Mouse (Mus musculus) MEL (cell line): Measurements from ENCODE around the gene Myoc. TPM values are rescaled to one million over a fixed set of nuclear protein-coding genes. Genes with fewer than 3 reads are reported as not detected.

Experiments used
- DNase-seq: peaks from one replicate; pipeline ENCODE4 v3.0.0; 2011; ENCODE audit warnings: low read depth, low spot score
- H3K27ac ChIP-seq: 2 replicates; pipeline ENCODE4 v1.5.1; 2012; ENCODE audit warnings: low read depth, mild to moderate bottlenecking, control low read depth, low read length, moderate library complexity; ENCODE audit not compliant: control insufficient read depth
- H3K27me3 ChIP-seq, 2 experiments: fragments of 150-350 bp in 1 of 2; sonication (generic) in 1 of 2; 2 replicates each; pipeline ENCODE4 v1.6.1; 2012; ENCODE audit warnings: low read length in 2 of 2, mild to moderate bottlenecking in 2 of 2, improper control_type of control experiment in 1 of 2, moderate library complexity in 1 of 2; ENCODE audit not compliant: insufficient read depth in 2 of 2, control insufficient read depth in 1 of 2
- H3K36me3 ChIP-seq, 2 experiments: 2 replicates each; pipeline ENCODE4 v1.6.1; 2012 to 2014; ENCODE audit warnings: low read length in 2 of 2, improper control_type of control experiment in 1 of 2, inconsistent platforms in 1 of 2, mild to moderate bottlenecking in 1 of 2; ENCODE audit not compliant: insufficient read depth in 2 of 2, control insufficient read depth in 1 of 2
- H3K4me1 ChIP-seq, 2 experiments: fragments of 150-350 bp in 1 of 2; sonication (generic) in 1 of 2; 2 replicates each; pipeline ENCODE4 v1.6.1; 2012; ENCODE audit warnings: low read length in 2 of 2, improper control_type of control experiment in 1 of 2, mild to moderate bottlenecking in 1 of 2; ENCODE audit not compliant: insufficient read depth in 2 of 2, control insufficient read depth in 1 of 2
- H3K4me3 ChIP-seq, 2 experiments: fragments of 150-350 bp in 1 of 2; sonication (generic) in 1 of 2; 2 replicates each; pipeline ENCODE4 v1.5.1; 2012; ENCODE audit warnings: low read depth in 2 of 2, low read length in 2 of 2, mild to moderate bottlenecking in 2 of 2, moderate library complexity in 2 of 2, control low read depth in 1 of 2, improper control_type of control experiment in 1 of 2; ENCODE audit not compliant: control insufficient read depth in 1 of 2, insufficient read depth in 1 of 2
- H3K79me2 ChIP-seq: 2 replicates; pipeline ENCODE4 v1.6.1; 2012; ENCODE audit warnings: mild to moderate bottlenecking, low read length, moderate library complexity; ENCODE audit not compliant: control insufficient read depth, poor library complexity, insufficient read depth
- H3K9ac ChIP-seq: 2 replicates; pipeline ENCODE4 v1.6.1; 2012; ENCODE audit warnings: low read depth, mild to moderate bottlenecking, control low read depth, low read length, moderate library complexity; ENCODE audit not compliant: control insufficient read depth, poor library complexity, severe bottlenecking
- H3K9me3 ChIP-seq: fragments of 150-350 bp; sonication (generic); replicated peaks from 2 replicates; pipeline ENCODE4 v1.6.1; 2012; ENCODE audit warnings: mild to moderate bottlenecking, low read length, improper control_type of control experiment, moderate library complexity; ENCODE audit not compliant: insufficient read depth
- BHLHE40 ChIP-seq: IDR thresholded peaks from 2 replicates; pipeline ENCODE4 v1.6.1; 2012; ENCODE audit warnings: low read depth, mild to moderate bottlenecking, inconsistent platforms, low read length, improper control_type of control experiment, borderline replicate concordance
- ELF1 ChIP-seq: IDR thresholded peaks from 2 replicates; pipeline ENCODE4 v1.6.1; 2014; ENCODE audit warnings: low read depth, mild to moderate bottlenecking, inconsistent platforms, low read length, improper control_type of control experiment, moderate library complexity
- EP300 ChIP-seq, 2 experiments: IDR thresholded peaks; 2 replicates each; pipeline ENCODE4 v1.6.1; 2011; ENCODE audit warnings: improper control_type of control experiment in 2 of 2, low read length in 2 of 2, low read depth in 1 of 2, mild to moderate bottlenecking in 1 of 2
- GABPA ChIP-seq: IDR thresholded peaks from 2 replicates; pipeline ENCODE4 v1.6.1; 2012; ENCODE audit warnings: low read depth, mild to moderate bottlenecking, inconsistent platforms, low read length, improper control_type of control experiment, moderate library complexity
- GATA1 ChIP-seq: IDR thresholded peaks from 2 replicates; pipeline ENCODE4 v1.6.1; 2011; ENCODE audit warnings: low read depth, low read length, improper control_type of control experiment
- HCFC1 ChIP-seq: IDR thresholded peaks from 2 replicates; pipeline ENCODE4 v1.6.1; 2012; ENCODE audit warnings: low read depth, mild to moderate bottlenecking, inconsistent platforms, low read length, improper control_type of control experiment, moderate library complexity
- MAFK ChIP-seq: IDR thresholded peaks from 2 replicates; pipeline ENCODE4 v1.6.1; 2011; ENCODE audit warnings: low read depth, mild to moderate bottlenecking, low read length, improper control_type of control experiment, borderline replicate concordance
- MAX ChIP-seq: IDR thresholded peaks from 2 replicates; pipeline ENCODE4 v1.6.1; 2011; ENCODE audit warnings: low read length, improper control_type of control experiment
- MAZ ChIP-seq: IDR thresholded peaks from 2 replicates; pipeline ENCODE4 v1.6.1; 2012; ENCODE audit warnings: low read depth, mild to moderate bottlenecking, inconsistent platforms, low read length, improper control_type of control experiment
- MEF2A ChIP-seq: IDR thresholded peaks from 2 replicates; pipeline ENCODE4 v1.6.1; 2014; ENCODE audit warnings: low read depth, mild to moderate bottlenecking, inconsistent platforms, low read length, improper control_type of control experiment; ENCODE audit not compliant: poor library complexity, insufficient replicate concordance, severe bottlenecking; ENCODE audit errors: extremely low read depth
- MXI1 ChIP-seq: IDR thresholded peaks from 2 replicates; pipeline ENCODE4 v1.6.1; 2011; ENCODE audit warnings: mild to moderate bottlenecking, low read depth, low read length, improper control_type of control experiment
- MYC ChIP-seq: IDR thresholded peaks from 2 replicates; pipeline ENCODE4 v1.6.1; 2011; ENCODE audit warnings: low read depth, mild to moderate bottlenecking, low read length, improper control_type of control experiment, moderate library complexity
- NRF1 ChIP-seq: IDR thresholded peaks from 2 replicates; pipeline ENCODE4 v1.6.1; 2014; ENCODE audit warnings: low read depth, mild to moderate bottlenecking, inconsistent platforms, low read length, improper control_type of control experiment, moderate library complexity; ENCODE audit not compliant: poor library complexity, insufficient read depth, severe bottlenecking
- POLR2A ChIP-seq, 2 experiments: IDR thresholded peaks; 2 replicates each; pipeline ENCODE4 v1.6.1; 2011 to 2012; ENCODE audit warnings: low read length in 2 of 2, mild to moderate bottlenecking in 2 of 2, control low read depth in 1 of 2, improper control_type of control experiment in 1 of 2, low read depth in 1 of 2, moderate library complexity in 1 of 2; ENCODE audit not compliant: control insufficient read depth in 1 of 2, insufficient read depth in 1 of 2, poor library complexity in 1 of 2
- RAD21 ChIP-seq: IDR thresholded peaks from 2 replicates; pipeline ENCODE4 v1.6.1; 2011; ENCODE audit warnings: mild to moderate bottlenecking, low read depth, low read length, improper control_type of control experiment
- SIN3A ChIP-seq: IDR thresholded peaks from 2 replicates; pipeline ENCODE4 v1.6.1; 2012; ENCODE audit warnings: low read length, improper control_type of control experiment, inconsistent platforms
- SMC3 ChIP-seq: IDR thresholded peaks from 2 replicates; pipeline ENCODE4 v1.6.1; 2011; ENCODE audit warnings: low read depth, low read length, improper control_type of control experiment
- TAL1 ChIP-seq: IDR thresholded peaks from 2 replicates; pipeline ENCODE4 v1.6.1; 2012; ENCODE audit warnings: mild to moderate bottlenecking, inconsistent platforms, low read length, moderate library complexity, mixed read lengths
- UBTF ChIP-seq: IDR thresholded peaks from 2 replicates; pipeline ENCODE4 v1.6.1; 2012; ENCODE audit warnings: low read depth, mild to moderate bottlenecking, inconsistent platforms, low read length, improper control_type of control experiment, moderate library complexity, borderline replicate concordance; ENCODE audit not compliant: insufficient read depth
- USF2 ChIP-seq, 2 experiments: IDR thresholded peaks; 2 replicates each; pipeline ENCODE4 v1.6.1; 2011 to 2012; ENCODE audit warnings: improper control_type of control experiment in 2 of 2, low read length in 2 of 2, borderline replicate concordance in 1 of 2, inconsistent platforms in 1 of 2, low read depth in 1 of 2, mild to moderate bottlenecking in 1 of 2; ENCODE audit not compliant: insufficient read depth in 1 of 2
- ZC3H11A ChIP-seq: IDR thresholded peaks from 2 replicates; pipeline ENCODE4 v1.6.1; 2012; ENCODE audit warnings: low read depth, mild to moderate bottlenecking, inconsistent platforms, low read length, improper control_type of control experiment
- ZKSCAN1 ChIP-seq: IDR thresholded peaks from 2 replicates; pipeline ENCODE4 v1.6.1; 2012; ENCODE audit warnings: low read depth, mild to moderate bottlenecking, inconsistent platforms, low read length, improper control_type of control experiment, moderate library complexity
- ZNF384 ChIP-seq: IDR thresholded peaks from 2 replicates; pipeline ENCODE4 v1.6.1; 2012; ENCODE audit warnings: low read depth, mild to moderate bottlenecking, inconsistent platforms, low read length, improper control_type of control experiment
- polyA plus RNA-seq, 2 experiments: library from polyadenylated mRNA; stranded (reverse) in 1 of 2; unstranded in 1 of 2; fragments of >175 nt in 1 of 2; fragments of >200 nt in 1 of 2; gene quantifications; 2 replicates each; pipeline versions ENCODE4 v1.2.1 to v1.2.4; 2012; ENCODE audit warnings: low replicate concordance in 2 of 2, low read depth in 1 of 2; ENCODE audit not compliant: insufficient read length in 2 of 2, insufficient read depth in 1 of 2, missing spikeins in 1 of 2
- total RNA-seq: library from RNA; depleted of rRNA; stranded (reverse); fragments of 300-350 nt; gene quantifications from 2 replicates; pipeline ENCODE4 v1.2.3, GENCODE M21; 2012

Myoc gene
- total and polyA plus RNA-seq, 3 experiments, result not detected

- no peak for DNase-seq
- H3K79me2 ChIP-seq, result no peaks in the 10 kb centered on the region
- no peak overlapping the region for H3K4me3 ChIP-seq
- H3K9me3 ChIP-seq, result no peaks in the 10 kb centered on the region
- H3K27me3 ChIP-seq, result no peaks in the 10 kb centered on the region
- H3K27ac ChIP-seq, result no peak overlapping the region
- TF ChIP-seq ZKSCAN1 (no peak), SIN3A (no peak), TAL1 (no peak), UBTF (no peak), MAZ (no peak), SMC3 (no peak), MAFK (no peak), USF2 (IDR thresholded peaks at IDR 0.05; ENCODE audit: borderline replicate concordance in 1 of 2, insufficient read depth in 1 of 2, low read depth in 1 of 2, low read length in 2 of 2) (no peak), RAD21 (no peak), POLR2A (IDR thresholded peaks at IDR 0.05; ENCODE audit: control insufficient read depth in 1 of 2, insufficient read depth in 1 of 2, low read depth in 1 of 2, low read length in 2 of 2, poor library complexity in 1 of 2) (no peak), HCFC1 (no peak), ZC3H11A (no peak), ZNF384 (no peak), NRF1 (no peak), MXI1 (no peak), MEF2A (no peak)
- H3K9ac ChIP-seq, result no peak overlapping the region
- H3K4me1 ChIP-seq, result no peaks in the 10 kb centered on the region
- no peaks in the 10 kb centered on the region for H3K36me3 ChIP-seq
Measured at GRCm38 (mm10) chr1:162601288-162601687, 37.7 kb upstream of the Myoc start.

- no peak for TF ChIP-seq USF2 (IDR thresholded peaks at IDR 0.05; ENCODE audit: borderline replicate concordance in 1 of 2, insufficient read depth in 1 of 2, low read depth in 1 of 2, low read length in 2 of 2)
- TF ChIP-seq RAD21, result no peak
- TF ChIP-seq EP300 (IDR thresholded peaks at IDR 0.05; ENCODE audit: low read depth in 1 of 2, low read length in 2 of 2), result no peak
- no peak for TF ChIP-seq ELF1
- TF ChIP-seq GATA1, result no peak
- TF ChIP-seq SIN3A, result no peak
- no peak for TF ChIP-seq ZKSCAN1
- TF ChIP-seq SMC3, result no peak
- no peak for TF ChIP-seq MYC
- TF ChIP-seq MAX, result no peak
- no peak for TF ChIP-seq MAZ
- no peak for TF ChIP-seq BHLHE40
- no peak for TF ChIP-seq MAFK
- no peak for TF ChIP-seq UBTF
- no peak for TF ChIP-seq MXI1
- TF ChIP-seq ZNF384, result no peak
- TF ChIP-seq GABPA, result no peak
- Histone ChIP-seq H3K27ac (no peak overlapping the region), H3K4me3 (no peak overlapping the region), H3K79me2 (no peaks in the 10 kb centered on the region), H3K4me1 (no peaks in the 10 kb centered on the region), H3K36me3 (no peaks in the 10 kb centered on the region), H3K9ac (no peak overlapping the region), H3K9me3 (no peaks in the 10 kb centered on the region), H3K27me3 (peaks cover 5 to 11% of the 10 kb centered on the region in 2 experiments)
- DNase-seq, result no peak
Measured at GRCm38 (mm10) chr1:162608127-162608526, 30.8 kb upstream of the Myoc start.
